Mouse (Mus musculus) forebrain, embryonic 11.5 days (tissue): ENCODE measurements around the gene Itgb1bp1. TPM values are rescaled to one million over a fixed set of nuclear protein-coding genes. Genes with fewer than 3 reads are reported as not detected.

Source experiments
- ATAC-seq: fragments of 200-750 bp; cut with Nextera tagmentation; replicated peaks from 2 replicates; pipeline ENCODE4 v1.8.0; 2017; ENCODE audit warnings: moderate TSS enrichment; ENCODE audit not compliant: low FRiP score
- DNase-seq: peaks from one replicate; pipeline ENCODE4 v3.0.0-alpha.2; 2017; ENCODE audit warnings: low spot score
- H3K27ac ChIP-seq: fragments of 300-500 bp; sonication (generic); 2 replicates; pipeline ENCODE4 v1.5.1; 2014; ENCODE audit warnings: low read depth, low read length
- H3K27me3 ChIP-seq: fragments of 300-500 bp; sonication (generic); 2 replicates; pipeline ENCODE4 v1.6.1; 2014; ENCODE audit warnings: mild to moderate bottlenecking, low read length, mixed read lengths; ENCODE audit not compliant: control insufficient read depth, insufficient read depth
- H3K36me3 ChIP-seq: fragments of 300-500 bp; sonication (generic); 2 replicates; pipeline ENCODE4 v1.6.1; 2014; ENCODE audit warnings: mild to moderate bottlenecking, low read length, moderate library complexity, mixed read lengths; ENCODE audit not compliant: control insufficient read depth, insufficient read depth
- H3K4me1 ChIP-seq: fragments of 300-500 bp; sonication (generic); replicated peaks from 2 replicates; pipeline ENCODE4 v1.6.1; 2014; ENCODE audit warnings: low read length, mixed read lengths; ENCODE audit not compliant: control insufficient read depth, insufficient read depth
- H3K4me2 ChIP-seq: fragments of 300-500 bp; sonication (generic); 2 replicates; pipeline ENCODE4 v1.6.1; 2014; ENCODE audit warnings: low read depth, mild to moderate bottlenecking, low read length, moderate library complexity, mixed read lengths; ENCODE audit not compliant: severe bottlenecking
- H3K4me3 ChIP-seq: fragments of 300-500 bp; sonication (generic); 2 replicates; pipeline ENCODE4 v1.5.1; 2014; ENCODE audit warnings: low read depth, low read length
- H3K9ac ChIP-seq: fragments of 300-500 bp; sonication (generic); 2 replicates; pipeline ENCODE4 v1.6.1; 2014; ENCODE audit warnings: low read length
- H3K9me3 ChIP-seq: fragments of 300-500 bp; sonication (generic); 2 replicates; pipeline ENCODE4 v1.6.1; 2016; ENCODE audit warnings: low read length, mixed read lengths; ENCODE audit not compliant: control insufficient read depth
- WGBS: fragments of 180-500 bp; shearing (Covaris S2); extraction: QIAGEN DNeasy Blood & Tissue Kit; methylation state at CpG from one replicate; pipeline ENCODE4 v1.1.7; 2014; 5-methylcytosine and 5-hydroxymethylcytosine counted together
- polyA plus RNA-seq: library from polyadenylated mRNA; unstranded; fragments of >200 nt; fragmentation: Nextera tagmentation; extraction: Ambion mirVana; gene quantifications from 2 replicates; pipeline ENCODE4 v1.2.1, GENCODE M21; 2014

Gene Itgb1bp1
- polyA plus RNA-seq, 1 experiment from 2014 or later, result 38.3 TPM

- 87% methylated on average over 6 of the region's 6 CpGs for WGBS
- Histone ChIP-seq H3K9me3 (no peaks in the 10 kb centered on the region), H3K27ac (no peak overlapping the region), H3K4me3 (no peak overlapping the region), H3K4me1 (peaks cover 6% of the 10 kb centered on the region), H3K9ac (no peak overlapping the region), H3K27me3 (no peaks in the 10 kb centered on the region), H3K4me2 (no peak overlapping the region), H3K36me3 (no peaks in the 10 kb centered on the region; the same call in 1 of the 2 replicates)
- ATAC-seq, result no peak
- no peak for DNase-seq
These were observed 3.6 kb upstream of the Itgb1bp1 start for GRCm38 (mm10) chr12:21289651-21290050.

- no peak for ATAC-seq
- H3K27ac ChIP-seq, result no peak overlapping the region
- no peaks in the 10 kb centered on the region; the same call in 1 of the 2 replicates for H3K36me3 ChIP-seq
These were observed 2.8 kb upstream of the Itgb1bp1 start for GRCm38 (mm10) chr12:21288716-21289395.

DNA sequence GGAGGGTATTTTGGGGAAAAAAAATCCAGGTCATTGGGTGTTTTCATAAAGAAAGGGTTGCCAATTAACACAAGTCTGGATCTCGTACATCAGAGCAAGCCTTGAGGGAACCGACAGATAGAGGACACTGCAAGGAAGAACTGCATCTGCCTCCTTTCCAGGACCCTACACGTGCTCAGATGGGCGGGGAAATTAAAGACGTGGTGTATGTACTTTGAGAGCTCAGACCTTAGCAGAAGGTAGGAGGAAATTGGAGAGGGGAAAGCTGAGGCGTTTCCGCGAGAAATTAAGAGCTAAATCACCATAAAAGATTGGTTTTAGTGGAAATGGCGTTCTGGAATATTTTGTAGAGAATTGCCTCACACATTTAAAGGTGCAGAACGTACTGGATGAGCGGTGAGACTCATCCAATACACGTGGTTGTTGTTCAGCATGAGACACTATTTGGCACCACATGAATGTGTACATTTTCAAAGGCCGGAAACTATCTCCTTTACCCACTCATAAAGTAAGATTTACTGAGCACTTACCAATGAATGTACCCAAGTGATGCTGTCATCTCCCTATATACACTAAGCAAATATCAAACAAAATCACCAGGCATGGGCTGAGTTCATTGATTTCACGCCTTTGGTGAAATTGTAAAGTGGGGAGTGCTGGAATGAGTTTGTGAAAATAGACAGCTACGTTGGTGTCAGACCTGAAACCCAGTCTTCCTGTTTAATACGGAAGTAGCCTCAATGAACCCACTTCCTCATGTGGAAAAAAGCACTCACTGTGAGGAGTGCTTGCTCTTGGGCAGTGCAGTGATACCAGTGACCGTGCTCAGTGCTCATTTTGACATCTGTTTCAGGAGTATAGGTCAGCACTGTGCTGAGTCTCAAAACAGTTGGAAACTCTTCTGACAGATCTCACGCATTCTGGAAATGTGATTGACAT, 897 bp upstream of the Itgb1bp1 start:
- Histone ChIP-seq H3K9me3 (no peaks in the 10 kb centered on the region), H3K4me1 (peaks cover 6% of the 10 kb centered on the region), H3K4me2 (peak overlapping the region; percentile 67), H3K4me3 (peak overlapping the region; percentile 56), H3K9ac (peak overlapping the region; percentile 85), H3K27me3 (no peaks in the 10 kb centered on the region), H3K27ac (no peak overlapping the region), H3K36me3 (no peaks in the 10 kb centered on the region; the same call in 1 of the 2 replicates)
- peak; percentile 8; the same call in 1 of the 2 replicates for ATAC-seq
- WGBS, result 38% methylated on average over 18 of the region's 18 CpGs
- DNase-seq, result no peak

More at GRCm38 (mm10) chr12:21288716-21289395, 2.8 kb upstream of the Itgb1bp1 start:
- no peak for DNase-seq
- H3K9me3 ChIP-seq, result no peaks in the 10 kb centered on the region
- peaks cover 6% of the 10 kb centered on the region for H3K4me1 ChIP-seq
- WGBS, result 94% methylated on average over 3 of the region's 3 CpGs
- no peak overlapping the region for H3K9ac ChIP-seq
- no peak overlapping the region for H3K4me2 ChIP-seq
- no peak overlapping the region for H3K4me3 ChIP-seq
- no peaks in the 10 kb centered on the region for H3K27me3 ChIP-seq

GRCm38 (mm10) chr12:21285508-21286242, 409 bp downstream of the Itgb1bp1 start:
- Histone ChIP-seq H3K4me3 (peak overlapping the region; percentile 56), H3K36me3 (no peaks in the 10 kb centered on the region; the same call in 1 of the 2 replicates), H3K9me3 (no peaks in the 10 kb centered on the region), H3K27ac (peak overlapping the region; percentile 41; the same call in 1 of the 2 replicates), H3K9ac (peak overlapping the region; percentile 85), H3K4me2 (peak overlapping the region; percentile 67), H3K4me1 (peaks cover 6% of the 10 kb centered on the region), H3K27me3 (no peaks in the 10 kb centered on the region)
- DNase-seq (no peak), ATAC-seq (no peak; the same call in none of the 2 replicates)
- WGBS, result under 1% methylated on average over 47 of the region's 47 CpGs

- Histone ChIP-seq H3K36me3 (no peaks in the 10 kb centered on the region), H3K27me3 (no peaks in the 10 kb centered on the region), H3K9ac (peak within 1 kb of the TSS; percentile 85), H3K4me1 (peaks cover 6% of the 10 kb centered on the region), H3K4me3 (peak within 1 kb of the TSS; percentile 56), H3K9me3 (no peaks in the 10 kb centered on the region), H3K27ac (peak within 1 kb of the TSS; percentile 75), H3K4me2 (peak within 1 kb of the TSS; percentile 67)
- DNase-seq (no peak), ATAC-seq (no peak)
- 55% methylated on average over 11 of the region's 11 CpGs for WGBS
These were observed 1.2 kb downstream of the Itgb1bp1 start, which contains the start of gene Cpsf3 for GRCm38 (mm10) chr12:21284761-21285441. Gene Cpsf3 (plus strand): TSS chr12:21285391.

- Histone ChIP-seq H3K27ac (no peak overlapping the region), H3K9ac (no peak overlapping the region), H3K4me1 (no peaks in the 10 kb centered on the region), H3K36me3 (no peaks in the 10 kb centered on the region), H3K9me3 (no peaks in the 10 kb centered on the region), H3K4me2 (no peak overlapping the region), H3K4me3 (no peak overlapping the region), H3K27me3 (no peaks in the 10 kb centered on the region)
- DNase-seq (no peak), ATAC-seq (no peak)
- WGBS, result 85% methylated on average over 1 of the region's 1 CpGs
These were observed 8.7 kb downstream of the Itgb1bp1 start for GRCm38 (mm10) chr12:21277352-21277864.

- H3K4me3 ChIP-seq, result no peak overlapping the region
- DNase-seq (no peak), ATAC-seq (no peak)
- no peaks in the 10 kb centered on the region for H3K9me3 ChIP-seq
- no peak overlapping the region for H3K9ac ChIP-seq
- WGBS, result 88% methylated on average over 7 of the region's 7 CpGs
- H3K36me3 ChIP-seq, result no peaks in the 10 kb centered on the region; the same call in 1 of the 2 replicates
- no peak overlapping the region for H3K4me2 ChIP-seq
- H3K4me1 ChIP-seq, result no peaks in the 10 kb centered on the region
- H3K27me3 ChIP-seq, result no peaks in the 10 kb centered on the region
- H3K27ac ChIP-seq, result no peak overlapping the region
These were observed 11.6 kb downstream of the Itgb1bp1 start for GRCm38 (mm10) chr12:21274446-21274845.
